Mouse (Mus musculus) adrenal gland, adult 18-20 months (tissue): ENCODE data around the gene Elf4. TPM values are rescaled to one million over a fixed set of nuclear protein-coding genes. Genes with fewer than 3 reads are reported as not detected.

Source experiments
- DNase-seq, 2 experiments: peaks; one replicate each; pipeline ENCODE4 v3.0.0; 2021 to 2022; ENCODE audit warnings: low spot score in 2 of 2
- total RNA-seq, 2 experiments: library from RNA; stranded (reverse); gene quantifications; 1 replicate in 1 of 2; 2 replicates in 1 of 2; pipeline ENCODE4 v1.2.3; 2021

Gene Elf4
- total RNA-seq, 2 experiments from 2014 or later: 9.9 to 14.6 TPM

DNA sequence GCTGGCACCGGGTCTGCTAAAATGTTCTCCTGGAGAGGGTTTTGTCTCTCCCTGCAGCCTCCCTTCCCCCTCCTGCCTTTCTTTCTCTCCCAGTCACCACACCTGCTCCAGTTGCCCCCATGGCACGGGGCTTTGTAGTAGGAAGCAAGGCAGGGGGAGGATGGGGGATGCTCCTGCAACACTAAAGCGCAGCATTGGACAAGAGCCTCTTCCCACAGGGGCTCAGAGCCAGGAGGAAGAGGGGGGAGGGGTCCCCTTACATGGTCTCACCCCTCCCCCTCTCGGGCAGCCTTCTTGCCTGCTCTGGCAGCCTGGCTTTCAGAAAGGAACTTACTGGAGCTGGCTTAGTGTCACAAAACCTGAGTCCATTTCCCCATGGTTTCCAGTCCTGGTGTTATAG is 77.0 kb downstream of the Elf4 start:
- DNase-seq: no peak

DNA sequence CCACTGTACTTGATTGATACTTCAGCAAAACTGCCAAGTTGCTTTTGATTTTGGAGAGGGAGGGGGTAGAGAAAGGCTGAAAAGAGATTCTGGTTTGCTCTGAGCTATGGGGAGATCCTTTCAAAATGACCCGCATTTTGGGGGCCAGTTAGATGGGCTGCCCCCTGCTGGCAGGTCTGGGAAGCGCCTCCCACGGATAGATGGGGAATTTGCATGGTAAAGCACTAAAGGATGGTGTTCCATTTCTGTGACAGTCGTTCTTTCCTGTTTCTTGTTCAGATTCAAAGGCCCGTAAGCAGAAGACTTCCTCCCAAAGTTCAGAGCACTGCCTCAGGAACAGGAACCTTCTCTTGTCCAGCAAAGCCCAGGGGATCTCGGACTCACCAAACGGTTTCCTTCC is 79.3 kb downstream of the Elf4 start:
- DNase-seq: peak; percentile 48 to 61

DNA sequence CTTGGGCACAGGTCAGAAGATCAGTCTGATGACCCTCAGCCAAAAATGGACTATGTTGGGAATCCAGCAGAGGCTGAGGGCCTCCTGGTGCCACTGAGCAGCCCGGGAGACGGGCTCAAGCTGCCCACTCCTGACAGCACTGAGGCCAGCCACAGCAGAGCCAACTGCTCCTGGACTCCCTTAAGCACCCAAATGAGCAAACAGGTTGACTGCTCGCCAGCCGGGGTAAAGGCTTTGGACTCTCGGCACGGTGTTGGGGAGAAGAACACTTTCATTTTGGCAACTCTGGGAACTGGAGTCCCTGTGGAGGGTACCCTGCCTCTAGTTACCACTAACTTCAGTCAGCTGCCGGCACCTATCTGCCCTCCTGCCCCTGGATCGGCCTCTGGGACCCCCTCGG is 95.1 kb downstream of the Elf4 start:
- DNase-seq: no peak

DNA sequence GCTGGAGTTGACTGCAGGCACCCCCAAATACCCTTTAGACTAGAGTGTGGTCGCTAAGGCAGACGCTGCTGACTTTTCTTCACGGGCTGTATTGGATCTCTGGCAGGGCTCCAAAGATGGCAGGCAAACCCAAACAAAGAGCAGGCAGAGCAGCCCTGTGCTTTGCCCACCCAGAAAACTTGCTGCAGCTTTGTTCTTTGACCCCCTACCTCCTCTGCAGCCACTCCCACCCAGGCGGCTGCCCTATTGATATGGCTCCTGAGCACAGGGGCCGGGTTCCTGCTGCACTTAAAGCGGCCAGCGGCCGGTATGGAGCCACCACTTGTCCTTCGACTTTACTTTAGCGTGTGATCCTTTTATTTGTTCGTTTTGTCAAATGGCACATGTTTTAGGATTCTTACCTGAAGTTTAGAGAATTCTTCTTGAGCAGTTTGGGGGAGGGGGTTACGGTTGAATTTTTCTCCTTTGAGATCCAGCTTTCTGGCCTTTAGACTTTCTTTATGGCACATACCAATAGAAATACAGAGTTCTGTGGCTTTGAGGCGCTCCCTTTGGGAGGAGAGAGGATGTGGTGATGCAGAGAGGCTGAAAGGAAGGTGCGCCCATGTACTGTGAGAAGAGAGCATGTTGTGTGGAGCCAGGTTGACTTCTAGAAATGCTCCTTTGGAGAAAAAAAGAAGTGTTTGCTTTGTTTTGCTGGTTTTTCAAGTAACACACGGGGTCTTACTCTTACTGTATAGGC is 96.9 kb downstream of the Elf4 start:
- no peak for DNase-seq

Other genes starting within 250 kb of the Elf4 start
- 10 to 100 TPM; 17.6 to 18.3 TPM for gene Utp14a, start 206.3 kb downstream of the Elf4 start, total RNA-seq
- 1 to 10 TPM; 8.0 to 9.1 TPM for gene Bcorl1, start 121.8 kb downstream of the Elf4 start, total RNA-seq
- 100 to 1,000 TPM; 142 to 233 TPM for gene Aifm1, start 50.4 kb upstream of the Elf4 start, total RNA-seq
- gene Rab33a, start 56.2 kb upstream of the Elf4 start, total RNA-seq: 10 to 100 TPM in 1 of 2 experiments, 1 to 10 TPM in 1; 8.2 to 47.1 TPM
- 10 to 100 TPM in 1 of 2 experiments, 1 to 10 TPM in 1; 7.9 to 10.3 TPM for gene Zfp280c, start 131.4 kb upstream of the Elf4 start, total RNA-seq
- 10 to 100 TPM; 10.1 to 13.0 TPM for gene Slc25a14, start 160.3 kb upstream of the Elf4 start, total RNA-seq
- gene Gpr119, start 211.3 kb upstream of the Elf4 start, total RNA-seq: not detected
- 1 to 10 TPM; 2.1 to 2.3 TPM for gene Rbmx2, start 231.9 kb upstream of the Elf4 start, total RNA-seq